Comparison of ENCODE assay signal across 7 mouse cellular contexts in genomic region chr13:99849597-99849996, GRCm38 (mm10). TPM values are rescaled to one million over a fixed set of nuclear protein-coding genes. Genes with fewer than 3 reads are reported as not detected.
A peak's percentile ranks its signal among the peaks of the same experiment; 100 is the strongest.
DNase-seq lines count a peak whose midpoint lies in the region; ATAC-seq lines count a peak whose summit lies in the region.

No protein-coding gene starts in this region.

- H3K9me3 ChIP-seq in forebrain, embryonic 15.5 days, result no peaks in the 10 kb centered on the region
- no peaks in the 10 kb centered on the region for H3K9me3 ChIP-seq in limb, embryonic 11.5 days (ENCODE audit: control insufficient read depth, low read length)

- no peak overlapping the region for H3K9ac ChIP-seq in forebrain, embryonic 15.5 days (replicated peaks)
- H3K9ac ChIP-seq in limb, embryonic 11.5 days (ENCODE audit: low read length), result no peak overlapping the region

- ATAC-seq in common myeloid progenitor, adult 5-6 weeks (replicated peaks; ENCODE audit: low read depth, poor library complexity, severe bottlenecking), result peak; percentile 58
- ATAC-seq in forebrain, embryonic 15.5 days (replicated peaks), result peak; percentile 57; the same call in 1 of the 2 replicates
- ATAC-seq in limb, embryonic 11.5 days (ENCODE audit: insufficient number of reproducible peaks, low FRiP score, low TSS enrichment, low read depth), result no peak

- H3K36me3 ChIP-seq in forebrain, embryonic 15.5 days, result no peaks in the 10 kb centered on the region
- no peaks in the 10 kb centered on the region for H3K36me3 ChIP-seq in limb, embryonic 11.5 days (ENCODE audit: control insufficient read depth, insufficient read depth, low read length)

- H3K4me2 ChIP-seq in forebrain, embryonic 15.5 days (replicated peaks), result no peak overlapping the region
- H3K4me2 ChIP-seq in limb, embryonic 11.5 days (ENCODE audit: low read depth, severe bottlenecking), result no peak overlapping the region

- WGBS in forebrain, embryonic 15.5 days, result 33% methylated on average over 15 of the region's 15 CpGs
- 43% methylated on average over 15 of the region's 15 CpGs for WGBS in limb, embryonic 11.5 days

- no peak overlapping the region for H3K27ac ChIP-seq in forebrain, embryonic 15.5 days (replicated peaks)
- no peak overlapping the region for H3K27ac ChIP-seq in limb, embryonic 11.5 days (replicated peaks; ENCODE audit: low read depth, low read length)

- DNase-seq in left cerebral cortex, adult 18-20 months (ENCODE audit: low spot score in 2 of 2), result peak; percentile 41 to 52
- DNase-seq in left cerebral cortex, adult 8-10 months (ENCODE audit: low spot score in 2 of 2), result no peak
- DNase-seq in limb, embryonic 11.5 days (ENCODE audit: low spot score), result peak; percentile 64
- no peak for DNase-seq in urinary bladder, postnatal 25 days (ENCODE audit: low spot score)
- no peak for DNase-seq in urinary bladder, postnatal 36 days (ENCODE audit: low spot score in 2 of 2)

- no peak overlapping the region for H3K4me3 ChIP-seq in forebrain, embryonic 15.5 days
- no peak overlapping the region for H3K4me3 ChIP-seq in limb, embryonic 11.5 days (ENCODE audit: low read depth, low read length)

- H3K27me3 ChIP-seq in forebrain, embryonic 15.5 days, result no peaks in the 10 kb centered on the region
- no peaks in the 10 kb centered on the region for H3K27me3 ChIP-seq in limb, embryonic 11.5 days (ENCODE audit: control insufficient read depth, insufficient read depth, low read length)

- H3K4me1 ChIP-seq in forebrain, embryonic 15.5 days, result no peaks in the 10 kb centered on the region
- H3K4me1 ChIP-seq in limb, embryonic 11.5 days (ENCODE audit: control insufficient read depth, insufficient read depth, low read length), result peaks cover 4% of the 10 kb centered on the region; the same call in 1 of the 2 replicates

RNA-seq across cellular contexts. Expression of gene Cartpt, which starts 51.3 kb away (rescaled TPM):
- 10 to 100 TPM; 14.0 to 20.0 TPM for total RNA-seq in left cerebral cortex, adult 18-20 months (2021)
- 10 to 100 TPM; 22.8 to 26.8 (median 25.4) TPM for total RNA-seq in left cerebral cortex, adult 8-10 months (2022)
- total RNA-seq in common myeloid progenitor, adult 5-6 weeks (2017), result not detected in 2 replicates
- 1.3 and 3.2 TPM in 2 replicates for polyA plus RNA-seq in forebrain, embryonic 15.5 days (2015; fragmentation: Nextera tagmentation; extraction: Ambion mirVana)
- polyA plus RNA-seq in limb, embryonic 11.5 days (2014; fragmentation: Nextera tagmentation; extraction: Ambion mirVana), result not detected in 2 replicates

Comparison
In these comparisons a context has a peak if more than half of its experiments do, and no peak if none do; other contexts are left out.
1. DNase-seq: peak in left cerebral cortex, adult 18-20 months (2 of 2) and limb, embryonic 11.5 days (single experiment); none in left cerebral cortex, adult 8-10 months (0 of 2), urinary bladder, postnatal 25 days (single experiment) and urinary bladder, postnatal 36 days (0 of 2).
2. RNA of gene Cartpt, which starts 51.3 kb away (total RNA-seq): 22.8 to 26.8 TPM in left cerebral cortex, adult 8-10 months and 14.0 to 20.0 TPM in left cerebral cortex, adult 18-20 months; not detected in common myeloid progenitor, adult 5-6 weeks; every median in the first group is over 10 times any median in the second.